Mouse (Mus musculus): Measurements from ENCODE around the gene Tescl. TPM values are rescaled to one million over a fixed set of nuclear protein-coding genes. Genes with fewer than 3 reads are reported as not detected.
A peak's percentile ranks its signal among the peaks of the same experiment; 100 is the strongest.

The Tescl gene
- polyA plus RNA-seq, 1 experiment from 2014 or later: 0.29 TPM

DNA sequence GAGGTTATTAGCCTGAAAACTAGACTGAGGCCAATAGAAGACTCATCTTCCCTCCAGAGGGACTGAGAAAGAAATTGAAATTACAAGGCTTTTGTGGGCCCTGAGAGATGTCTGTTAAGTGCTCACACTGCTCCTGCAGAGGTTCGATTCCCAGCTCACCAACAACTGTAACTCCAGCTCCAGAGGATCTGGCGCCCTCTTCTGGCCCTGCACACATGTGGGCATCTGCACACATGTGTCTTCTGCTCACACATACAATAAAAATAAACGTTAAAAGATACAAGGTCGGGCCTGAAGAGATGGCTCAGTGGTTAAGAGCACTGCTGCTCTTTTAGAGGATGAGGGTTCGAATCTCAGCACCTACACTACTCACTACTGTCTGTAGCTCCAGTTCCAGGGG, 12.7 kb upstream of the Tescl start:
- H3K4me2 ChIP-seq (ENCODE audit: low read length): no peak overlapping the region
- H3K4me3 ChIP-seq (ENCODE audit: low read depth, low read length): no peak overlapping the region
- no peaks in the 10 kb centered on the region for H3K36me3 ChIP-seq (ENCODE audit: control insufficient read depth, insufficient read depth, low read length)
- no peak overlapping the region for H3K9ac ChIP-seq (ENCODE audit: low read depth, low read length)
- ATAC-seq: no peak
- no peak overlapping the region for H3K27ac ChIP-seq (ENCODE audit: low read length)
- WGBS: 72% methylated on average over 5 of the region's 5 CpGs
- H3K27me3 ChIP-seq (ENCODE audit: control insufficient read depth, insufficient read depth, low read depth, low read length): no peaks in the 10 kb centered on the region
- no peaks in the 10 kb centered on the region for H3K9me3 ChIP-seq (replicated peaks; ENCODE audit: control insufficient read depth, low read length, poor library complexity, severe bottlenecking)
- H3K4me1 ChIP-seq (ENCODE audit: control insufficient read depth, insufficient read depth, low read length): no peaks in the 10 kb centered on the region

DNA sequence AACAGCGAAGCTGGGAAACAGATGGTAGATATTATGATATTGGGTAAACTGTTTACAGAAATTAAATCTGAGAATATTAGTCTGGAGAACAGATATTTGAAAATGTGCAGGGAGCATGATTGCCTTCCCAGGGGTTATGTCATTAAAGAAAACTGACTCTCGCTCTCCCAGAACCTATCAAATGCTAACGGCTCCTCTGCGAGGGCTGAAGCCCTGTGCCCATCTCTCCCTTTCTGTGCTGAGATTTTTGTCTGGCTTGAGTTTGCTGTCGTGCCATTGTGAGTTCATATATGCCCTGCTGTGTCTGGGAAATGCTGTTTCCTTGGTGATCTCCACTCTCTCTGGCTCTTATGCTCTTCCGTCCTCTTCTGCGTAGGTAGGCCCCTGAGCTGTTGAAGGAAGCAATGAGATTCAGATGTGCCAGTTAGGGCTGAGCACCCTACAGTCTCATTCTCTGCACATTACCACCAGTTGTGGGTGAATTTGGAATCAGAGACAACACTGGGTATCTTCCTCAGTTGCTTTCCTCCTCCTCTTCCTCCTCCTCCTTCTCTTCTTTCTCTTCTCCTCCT, 10.1 kb upstream of the Tescl start:
- H3K9ac ChIP-seq (ENCODE audit: low read depth, low read length): no peak overlapping the region
- H3K4me2 ChIP-seq (ENCODE audit: low read length): no peak overlapping the region
- H3K27me3 ChIP-seq (ENCODE audit: control insufficient read depth, insufficient read depth, low read depth, low read length): no peaks in the 10 kb centered on the region
- H3K27ac ChIP-seq (ENCODE audit: low read length): no peak overlapping the region
- no peaks in the 10 kb centered on the region for H3K4me1 ChIP-seq (ENCODE audit: control insufficient read depth, insufficient read depth, low read length)
- WGBS: 59% methylated on average over 7 of the region's 7 CpGs
- H3K9me3 ChIP-seq (replicated peaks; ENCODE audit: control insufficient read depth, low read length, poor library complexity, severe bottlenecking): no peaks in the 10 kb centered on the region
- no peak overlapping the region for H3K4me3 ChIP-seq (ENCODE audit: low read depth, low read length)
- no peak for ATAC-seq
- no peaks in the 10 kb centered on the region for H3K36me3 ChIP-seq (ENCODE audit: control insufficient read depth, insufficient read depth, low read length)

DNA sequence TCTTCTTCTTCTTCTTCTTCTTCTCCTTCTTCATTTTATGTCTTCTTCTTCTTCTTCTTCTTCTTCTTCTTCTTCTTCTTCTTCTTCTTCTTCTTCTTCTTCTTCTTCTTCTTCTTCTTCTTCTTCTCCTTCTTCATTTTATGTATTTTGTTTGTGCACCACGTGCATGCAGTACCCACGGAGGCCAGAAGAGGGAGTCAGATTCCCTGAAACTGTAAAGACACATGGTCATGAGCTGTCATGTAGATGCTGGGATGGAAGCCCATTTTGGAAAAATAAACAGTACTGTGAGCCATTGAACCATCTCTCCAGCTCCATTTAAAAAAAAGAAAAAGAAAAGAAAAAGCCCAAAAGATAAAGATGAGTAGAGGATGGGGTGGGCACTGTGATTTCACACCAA, 4.5 kb upstream of the Tescl start:
- Histone ChIP-seq H3K36me3 (ENCODE audit: control insufficient read depth, insufficient read depth, low read length) (no peaks in the 10 kb centered on the region), H3K4me1 (ENCODE audit: control insufficient read depth, insufficient read depth, low read length) (no peaks in the 10 kb centered on the region), H3K27ac (ENCODE audit: low read length) (no peak overlapping the region), H3K9me3 (replicated peaks; ENCODE audit: control insufficient read depth, low read length, poor library complexity, severe bottlenecking) (no peaks in the 10 kb centered on the region), H3K9ac (ENCODE audit: low read depth, low read length) (no peak overlapping the region), H3K27me3 (ENCODE audit: control insufficient read depth, insufficient read depth, low read depth, low read length) (peaks cover 11% of the 10 kb centered on the region), H3K4me3 (ENCODE audit: low read depth, low read length) (no peak overlapping the region), H3K4me2 (ENCODE audit: low read length) (no peak overlapping the region)
- 50% methylated on average over 2 of the region's 2 CpGs for WGBS
- no peak for ATAC-seq

DNA sequence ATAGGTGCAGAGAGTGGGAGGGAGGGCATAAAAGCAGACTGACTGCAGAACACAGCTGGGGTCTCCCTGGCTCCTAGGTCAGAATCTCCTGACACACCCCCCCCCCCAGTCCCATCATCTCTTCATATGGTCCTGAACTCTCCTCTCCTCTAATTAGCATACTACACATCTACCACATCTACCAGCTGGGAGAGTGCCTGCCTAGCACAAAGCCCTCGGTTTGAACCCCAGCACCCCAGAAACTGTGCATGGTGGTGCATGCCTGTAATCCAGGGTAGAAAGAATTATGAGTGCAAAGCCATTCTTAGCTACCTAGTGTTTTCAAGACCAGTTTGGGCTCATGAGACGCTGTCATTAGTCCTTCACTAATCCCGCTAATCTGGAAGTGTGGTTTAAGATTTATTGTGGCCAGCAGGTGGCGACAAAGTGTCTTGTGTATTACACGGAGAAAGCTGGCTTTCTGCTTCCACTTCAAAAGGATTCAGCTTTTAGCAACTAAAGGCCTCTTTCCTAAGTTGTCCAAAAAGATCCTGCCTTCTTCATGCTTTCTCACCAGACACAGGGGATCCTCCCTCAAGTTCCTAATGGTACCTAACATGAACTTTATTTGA, 2.1 kb upstream of the Tescl start:
- no peak overlapping the region for H3K4me3 ChIP-seq (ENCODE audit: low read depth, low read length)
- no peaks in the 10 kb centered on the region for H3K36me3 ChIP-seq (ENCODE audit: control insufficient read depth, insufficient read depth, low read length)
- 13% methylated on average over 5 of the region's 5 CpGs for WGBS
- H3K4me1 ChIP-seq (ENCODE audit: control insufficient read depth, insufficient read depth, low read length): no peaks in the 10 kb centered on the region
- no peak overlapping the region for H3K4me2 ChIP-seq (ENCODE audit: low read length)
- H3K9ac ChIP-seq (ENCODE audit: low read depth, low read length): no peak overlapping the region
- H3K27ac ChIP-seq (ENCODE audit: low read length): no peak overlapping the region
- peaks cover 11% of the 10 kb centered on the region for H3K27me3 ChIP-seq (ENCODE audit: control insufficient read depth, insufficient read depth, low read depth, low read length)
- H3K9me3 ChIP-seq (replicated peaks; ENCODE audit: control insufficient read depth, low read length, poor library complexity, severe bottlenecking): no peaks in the 10 kb centered on the region
- ATAC-seq: peak; percentile 32; the same call in 1 of the 2 replicates

DNA sequence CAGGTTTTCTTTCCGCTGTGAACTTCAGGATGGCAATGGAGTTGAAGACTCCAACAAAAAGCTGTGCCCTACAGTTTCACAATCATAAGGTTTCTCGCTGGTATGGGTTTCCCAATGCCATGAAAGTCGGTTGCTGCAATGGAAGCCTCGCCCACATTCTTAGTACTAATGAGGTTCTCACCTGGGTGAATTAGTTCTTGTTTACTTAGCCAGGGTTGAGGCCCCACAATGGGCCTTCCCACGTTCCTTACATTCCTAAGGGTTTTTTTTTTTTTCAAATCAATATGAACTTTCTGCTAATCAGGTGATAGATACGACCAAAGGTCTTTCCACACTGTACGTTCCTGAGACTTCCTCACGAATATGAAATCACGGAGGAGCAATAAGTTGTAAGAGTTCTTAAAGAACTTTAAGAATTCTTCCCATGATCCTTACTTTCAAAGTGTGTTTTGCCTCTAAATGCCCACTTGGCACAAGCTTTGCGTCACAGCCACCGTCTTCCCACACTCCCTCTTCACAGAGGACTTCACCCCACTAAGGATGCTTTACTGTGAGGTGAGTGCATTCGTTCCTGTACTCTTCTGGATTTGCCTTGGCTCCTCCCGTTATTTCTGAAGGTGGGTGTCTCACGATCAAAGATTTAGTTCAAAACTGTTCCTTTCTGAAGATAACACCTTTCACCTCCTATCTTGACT, 6.3 kb downstream of the Tescl start:
- no peak for ATAC-seq
- Histone ChIP-seq H3K4me2 (ENCODE audit: low read length) (no peak overlapping the region), H3K27ac (ENCODE audit: low read length) (no peak overlapping the region), H3K9ac (ENCODE audit: low read depth, low read length) (no peak overlapping the region), H3K9me3 (replicated peaks; ENCODE audit: control insufficient read depth, low read length, poor library complexity, severe bottlenecking) (peaks cover 6% of the 10 kb centered on the region; the same call in 1 of the 2 replicates), H3K4me1 (ENCODE audit: control insufficient read depth, insufficient read depth, low read length) (peaks cover 13% of the 10 kb centered on the region), H3K4me3 (ENCODE audit: low read depth, low read length) (no peak overlapping the region), H3K27me3 (ENCODE audit: control insufficient read depth, insufficient read depth, low read depth, low read length) (no peaks in the 10 kb centered on the region), H3K36me3 (ENCODE audit: control insufficient read depth, insufficient read depth, low read length) (no peaks in the 10 kb centered on the region)
- 92% methylated on average over 14 of the region's 14 CpGs for WGBS

DNA sequence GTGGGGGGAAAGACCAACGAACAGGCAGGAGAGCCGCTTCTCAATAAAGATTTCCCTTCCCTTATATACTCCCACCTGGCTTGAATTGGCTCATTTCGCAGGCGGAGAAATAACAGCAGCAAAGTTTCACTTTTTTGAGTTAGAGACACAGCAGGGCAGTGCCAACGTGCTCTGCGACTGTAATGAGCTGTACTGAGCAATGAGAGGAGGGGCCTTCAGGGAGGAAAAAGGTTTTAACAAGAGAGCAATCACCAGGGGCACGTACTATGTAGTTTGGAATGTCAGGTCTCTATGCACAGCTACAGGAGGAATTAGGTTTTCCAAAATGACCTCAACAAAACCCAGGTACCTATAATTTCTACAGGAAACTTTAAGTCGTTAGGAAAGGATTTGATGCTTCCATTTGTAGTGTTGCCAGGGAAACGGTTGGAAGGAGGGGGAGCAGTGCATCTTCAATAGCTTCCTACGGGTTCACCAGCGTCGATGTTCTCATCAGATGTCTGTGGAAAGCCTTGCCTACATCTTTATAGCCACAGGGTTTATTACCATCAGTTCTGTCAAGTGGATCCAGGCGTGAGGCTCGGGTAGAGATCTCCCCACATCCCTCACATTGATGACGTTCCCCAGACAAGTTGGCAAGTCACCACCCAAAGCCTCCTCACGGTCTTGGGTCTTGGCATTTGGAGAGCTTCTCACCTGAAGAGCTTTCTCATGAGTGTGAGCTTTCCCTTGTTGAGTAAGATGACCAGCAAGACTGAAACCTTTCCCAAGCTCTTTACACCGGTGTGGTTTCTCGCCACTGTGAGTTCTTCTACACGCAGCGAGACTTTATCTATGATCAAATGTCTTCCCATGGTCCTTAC, 7.2 kb downstream of the Tescl start:
- Histone ChIP-seq H3K27me3 (ENCODE audit: control insufficient read depth, insufficient read depth, low read depth, low read length) (no peaks in the 10 kb centered on the region), H3K27ac (ENCODE audit: low read length) (peak overlapping the region; percentile 32; the same call in 1 of the 2 replicates), H3K36me3 (ENCODE audit: control insufficient read depth, insufficient read depth, low read length) (no peaks in the 10 kb centered on the region), H3K4me1 (ENCODE audit: control insufficient read depth, insufficient read depth, low read length) (peaks cover 13% of the 10 kb centered on the region), H3K9ac (ENCODE audit: low read depth, low read length) (no peak overlapping the region), H3K9me3 (replicated peaks; ENCODE audit: control insufficient read depth, low read length, poor library complexity, severe bottlenecking) (peaks cover 6% of the 10 kb centered on the region; the same call in 1 of the 2 replicates), H3K4me2 (ENCODE audit: low read length) (peak overlapping the region; percentile 55), H3K4me3 (ENCODE audit: low read depth, low read length) (peak overlapping the region; percentile 20)
- peak; percentile 68 for ATAC-seq
- 34% methylated on average over 20 of the region's 20 CpGs for WGBS

DNA sequence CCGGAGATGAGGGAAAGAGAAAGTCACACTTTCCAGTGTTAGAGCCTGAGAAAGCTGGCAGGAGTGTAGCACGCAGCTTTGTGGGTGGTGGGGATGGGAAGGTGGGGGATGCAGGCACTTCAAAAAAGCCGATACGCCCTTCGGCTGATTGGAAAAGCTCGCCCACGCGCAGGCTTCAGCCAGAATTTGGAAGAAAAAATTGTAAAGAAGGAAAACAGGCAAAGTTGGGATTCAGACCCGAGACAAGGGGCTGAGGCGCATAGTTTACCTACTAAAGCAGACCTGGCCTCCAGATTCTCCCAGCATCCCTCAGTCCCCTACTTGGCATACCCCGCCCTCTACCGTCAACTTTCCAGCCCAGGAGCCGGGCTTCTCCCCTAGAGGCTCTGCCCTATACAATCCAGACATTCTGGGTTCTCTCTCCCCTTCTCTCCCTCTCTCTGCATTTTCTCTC, 8.0 kb downstream of the Tescl start:
- Histone ChIP-seq H3K4me1 (ENCODE audit: control insufficient read depth, insufficient read depth, low read length) (peaks cover 13% of the 10 kb centered on the region), H3K36me3 (ENCODE audit: control insufficient read depth, insufficient read depth, low read length) (no peaks in the 10 kb centered on the region), H3K27ac (ENCODE audit: low read length) (peak overlapping the region; percentile 32; the same call in 1 of the 2 replicates), H3K4me3 (ENCODE audit: low read depth, low read length) (peak overlapping the region; percentile 20), H3K27me3 (ENCODE audit: control insufficient read depth, insufficient read depth, low read depth, low read length) (no peaks in the 10 kb centered on the region), H3K9me3 (replicated peaks; ENCODE audit: control insufficient read depth, low read length, poor library complexity, severe bottlenecking) (peaks cover 6% of the 10 kb centered on the region; the same call in 1 of the 2 replicates), H3K4me2 (ENCODE audit: low read length) (peak overlapping the region; percentile 55), H3K9ac (ENCODE audit: low read depth, low read length) (peak overlapping the region; percentile 27)
- WGBS: 3% methylated on average over 13 of the region's 13 CpGs
- ATAC-seq: peak; percentile 44; the same call in 1 of the 2 replicates

DNA sequence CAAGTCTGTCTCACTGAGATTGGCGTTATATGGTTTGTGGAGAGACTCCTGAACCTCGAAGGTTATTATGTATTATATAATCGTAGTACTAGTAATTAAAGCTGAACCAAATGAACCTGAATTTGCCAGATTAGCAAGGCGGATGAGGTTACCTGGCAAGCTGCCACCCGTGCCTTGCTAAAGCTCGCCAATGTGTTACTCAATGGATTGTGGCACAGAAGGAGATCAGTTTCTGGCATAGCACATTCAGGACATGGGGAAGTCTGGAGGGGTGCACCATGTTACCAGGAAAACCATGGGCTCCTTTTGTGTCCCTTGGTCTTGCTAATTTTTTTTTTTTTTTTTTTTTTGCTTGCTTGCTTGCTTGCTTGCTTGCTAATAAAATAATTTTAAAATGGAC, 8.5 kb downstream of the Tescl start:
- H3K4me2 ChIP-seq (ENCODE audit: low read length): peak overlapping the region; percentile 55; the same call in 1 of the 2 replicates
- no peak for ATAC-seq
- 87% methylated on average over 6 of the region's 6 CpGs for WGBS
- H3K27ac ChIP-seq (ENCODE audit: low read length): no peak overlapping the region
- peaks cover 6% of the 10 kb centered on the region; the same call in 1 of the 2 replicates for H3K9me3 ChIP-seq (replicated peaks; ENCODE audit: control insufficient read depth, low read length, poor library complexity, severe bottlenecking)
- H3K4me1 ChIP-seq (ENCODE audit: control insufficient read depth, insufficient read depth, low read length): peaks cover 13% of the 10 kb centered on the region
- no peaks in the 10 kb centered on the region for H3K36me3 ChIP-seq (ENCODE audit: control insufficient read depth, insufficient read depth, low read length)
- no peak overlapping the region for H3K4me3 ChIP-seq (ENCODE audit: low read depth, low read length)
- no peaks in the 10 kb centered on the region for H3K27me3 ChIP-seq (ENCODE audit: control insufficient read depth, insufficient read depth, low read depth, low read length)
- no peak overlapping the region for H3K9ac ChIP-seq (ENCODE audit: low read depth, low read length)
